Mouse (Mus musculus) liver, embryonic 14.5 days (tissue): ENCODE results near the gene Adam17. TPM values are rescaled to one million over a fixed set of nuclear protein-coding genes. Genes with fewer than 3 reads are reported as not detected.

Experiments
- ATAC-seq: fragments of 200-750 bp; cut with Nextera tagmentation; 2 replicates; pipeline ENCODE4 v1.8.0; 2017; ENCODE audit warnings: moderate number of reproducible peaks, mild to moderate bottlenecking, moderate library complexity; ENCODE audit not compliant: insufficient read depth
- DNase-seq, 3 experiments: peaks; one replicate each; pipeline ENCODE4 v3.0.0-alpha.2; 2012 to 2013; ENCODE audit warnings: low read depth in 3 of 3, low spot score in 3 of 3
- H3K27ac ChIP-seq: fragments of 300-500 bp; sonication (generic); 2 replicates; pipeline ENCODE4 v1.5.1; 2014; ENCODE audit warnings: moderate library complexity, mild to moderate bottlenecking, control low read depth, inconsistent platforms
- H3K27me3 ChIP-seq: fragments of 300-500 bp; sonication (generic); 2 replicates; pipeline ENCODE4 v1.6.1; 2014; ENCODE audit warnings: mild to moderate bottlenecking, low read length, moderate library complexity; ENCODE audit not compliant: control insufficient read depth, insufficient read depth
- H3K36me3 ChIP-seq: fragments of 300-500 bp; sonication (generic); replicated peaks from 2 replicates; pipeline ENCODE4 v1.6.1; 2014; ENCODE audit warnings: low read depth; ENCODE audit not compliant: control insufficient read depth, insufficient read depth
- H3K4me1 ChIP-seq, 2 experiments: fragments of 200-500 bp in 1 of 2; fragments of 300-500 bp in 1 of 2; sonication (generic) in 1 of 2; replicated peaks; 2 replicates each; pipeline ENCODE4 v1.6.1; 2012 to 2014; ENCODE audit warnings: antibody characterized with exemption in 1 of 2, inconsistent platforms in 1 of 2, low read length in 1 of 2; ENCODE audit not compliant: control insufficient read depth in 2 of 2, insufficient read depth in 2 of 2
- H3K4me2 ChIP-seq: fragments of 300-500 bp; sonication (generic); 2 replicates; pipeline ENCODE4 v1.6.1; 2014; ENCODE audit warnings: low read depth, mild to moderate bottlenecking, control low read depth, moderate library complexity
- H3K4me3 ChIP-seq, 2 experiments: fragments of 200-500 bp in 1 of 2; fragments of 300-500 bp in 1 of 2; sonication (generic) in 1 of 2; 2 replicates each; pipeline ENCODE4 v1.5.1; 2012 to 2014; ENCODE audit warnings: low read depth in 2 of 2, low read length in 2 of 2, mild to moderate bottlenecking in 2 of 2, control low read depth in 1 of 2, inconsistent platforms in 1 of 2, moderate library complexity in 1 of 2; ENCODE audit not compliant: insufficient read depth in 1 of 2
- H3K9ac ChIP-seq: fragments of 300-500 bp; sonication (generic); replicated peaks from 2 replicates; pipeline ENCODE4 v1.6.1; 2014; ENCODE audit warnings: mild to moderate bottlenecking, control low read depth, moderate library complexity
- H3K9me3 ChIP-seq: fragments of 300-500 bp; sonication (generic); 2 replicates; pipeline ENCODE4 v1.6.1; 2016; ENCODE audit warnings: low read length, mixed read lengths; ENCODE audit not compliant: control insufficient read depth
- CTCF ChIP-seq: IDR thresholded peaks from 2 replicates; pipeline ENCODE4 v1.5.1; 2016; ENCODE audit warnings: antibody characterized with exemption, low read depth, control low read depth
- EP300 ChIP-seq: IDR thresholded peaks from 2 replicates; pipeline ENCODE4 v1.6.1; 2016; ENCODE audit warnings: antibody characterized with exemption, low read depth
- WGBS: fragments of 180-500 bp; shearing (Covaris S2); extraction: QIAGEN DNeasy Blood & Tissue Kit; methylation state at CpG from one replicate; pipeline ENCODE4 v1.1.7; 2014; ENCODE audit not compliant: insufficient replicate concordance; 5-methylcytosine and 5-hydroxymethylcytosine counted together
- polyA plus RNA-seq, 2 experiments: library from polyadenylated mRNA; depleted of rRNA in 1 of 2; stranded (reverse) in 1 of 2; unstranded in 1 of 2; fragments of >200 nt; fragmentation: Nextera tagmentation in 1 of 2; extraction: Ambion mirVana in 1 of 2; gene quantifications; 2 replicates each; pipeline versions ENCODE4 v1.2.1 to v1.2.3; 2012 to 2014

Gene Adam17
- polyA plus RNA-seq, 2 experiments = 9.4 to 14.0 TPM

GRCm38 (mm10) chr12:21329661-21330400 is 43.6 kb downstream of the Adam17 start:
- ATAC-seq (no peak), DNase-seq (no peak)
- Histone ChIP-seq H3K4me3 (no peak overlapping the region), H3K9me3 (no peaks in the 10 kb centered on the region), H3K27ac (no peak overlapping the region), H3K9ac (no peak overlapping the region), H3K27me3 (no peaks in the 10 kb centered on the region), H3K4me2 (no peak overlapping the region), H3K36me3 (peaks cover 44% of the 10 kb centered on the region), H3K4me1 (no peaks in the 10 kb centered on the region)
- TF ChIP-seq EP300 = no peak
- no peak for TF ChIP-seq CTCF
- WGBS = 73% methylated on average over 9 of the region's 9 CpGs

- Histone ChIP-seq H3K4me1 (no peaks in the 10 kb centered on the region), H3K36me3 (peaks cover 43% of the 10 kb centered on the region)
Measured at GRCm38 (mm10) chr12:21326325-21326724, 47.1 kb downstream of the Adam17 start.

GRCm38 (mm10) chr12:21325266-21325665 is 48.2 kb downstream of the Adam17 start:
- peaks cover 43% of the 10 kb centered on the region for H3K36me3 ChIP-seq
- no peak overlapping the region for H3K9ac ChIP-seq
- H3K9me3 ChIP-seq = no peaks in the 10 kb centered on the region
- no peak for TF ChIP-seq CTCF
- no peak for TF ChIP-seq EP300
- H3K27ac ChIP-seq = no peak overlapping the region
- no peak overlapping the region for H3K4me3 ChIP-seq
- no peak overlapping the region for H3K4me2 ChIP-seq
- ATAC-seq (no peak), DNase-seq (no peak)
- WGBS = 83% methylated on average over 8 of the region's 8 CpGs
- H3K27me3 ChIP-seq = no peaks in the 10 kb centered on the region
- H3K4me1 ChIP-seq = no peaks in the 10 kb centered on the region

More at GRCm38 (mm10) chr12:21326325-21326724, 47.1 kb downstream of the Adam17 start:
- ATAC-seq (no peak), DNase-seq (no peak)
- Histone ChIP-seq H3K4me3 (no peak overlapping the region), H3K9ac (no peak overlapping the region), H3K27me3 (no peaks in the 10 kb centered on the region), H3K4me2 (no peak overlapping the region), H3K9me3 (no peaks in the 10 kb centered on the region), H3K27ac (no peak overlapping the region)
- TF ChIP-seq EP300 = no peak
- no peak for TF ChIP-seq CTCF
- 77% methylated on average over 3 of the region's 3 CpGs for WGBS

GRCm38 (mm10) chr12:21324101-21324500 is 49.3 kb downstream of the Adam17 start:
- Histone ChIP-seq H3K9ac (no peak overlapping the region), H3K9me3 (no peaks in the 10 kb centered on the region), H3K27ac (no peak overlapping the region), H3K27me3 (no peaks in the 10 kb centered on the region), H3K4me2 (no peak overlapping the region), H3K36me3 (peaks cover 32% of the 10 kb centered on the region), H3K4me1 (no peaks in the 10 kb centered on the region), H3K4me3 (no peak overlapping the region)
- WGBS = 72% methylated on average over 5 of the region's 5 CpGs
- no peak for DNase-seq
- TF ChIP-seq EP300 = no peak
- no peak for TF ChIP-seq CTCF
- ATAC-seq = no peak

- Histone ChIP-seq H3K27ac (no peak overlapping the region), H3K9ac (no peak overlapping the region), H3K4me2 (no peak overlapping the region), H3K9me3 (no peaks in the 10 kb centered on the region), H3K36me3 (peaks cover 27% of the 10 kb centered on the region), H3K4me3 (no peak overlapping the region), H3K27me3 (no peaks in the 10 kb centered on the region), H3K4me1 (no peaks in the 10 kb centered on the region)
- no peak for DNase-seq
- TF ChIP-seq EP300 (no peak), CTCF (no peak)
- WGBS = 75% methylated on average over 9 of the region's 9 CpGs
- ATAC-seq = no peak
Measured at GRCm38 (mm10) chr12:21322856-21323255, 50.6 kb downstream of the Adam17 start.
